Mouse (Mus musculus) limb, embryonic 14.5 days (tissue): ENCODE results near the gene Isoc2a. TPM values are rescaled to one million over a fixed set of nuclear protein-coding genes. Genes with fewer than 3 reads are reported as not detected.
"Not testable (repeated sequence)": the region's sequence is repeated elsewhere in the genome, so short reads cannot be mapped to it uniquely, and the experiment has no call there.

Source experiments
- ATAC-seq: fragments of 200-750 bp; cut with Nextera tagmentation; 2 replicates; pipeline ENCODE4 v1.8.0; 2017; ENCODE audit warnings: low read depth, moderate number of reproducible peaks, moderate TSS enrichment; ENCODE audit not compliant: low FRiP score
- DNase-seq: peaks from one replicate; pipeline ENCODE4 v3.0.0-alpha.2; 2015; ENCODE audit warnings: low spot score
- H3K27ac ChIP-seq: fragments of 300-500 bp; sonication (generic); replicated peaks from 2 replicates; pipeline ENCODE4 v1.5.1; 2014; ENCODE audit warnings: low read depth, mild to moderate bottlenecking, low read length, moderate library complexity, mixed read lengths
- H3K27me3 ChIP-seq: fragments of 300-500 bp; sonication (generic); 2 replicates; pipeline ENCODE4 v1.6.1; 2014; ENCODE audit warnings: low read length, mixed read lengths; ENCODE audit not compliant: control insufficient read depth, insufficient read depth
- H3K36me3 ChIP-seq: fragments of 300-500 bp; sonication (generic); 2 replicates; pipeline ENCODE4 v1.6.1; 2014; ENCODE audit warnings: mild to moderate bottlenecking, low read length, moderate library complexity, mixed read lengths; ENCODE audit not compliant: control insufficient read depth, insufficient read depth
- H3K4me1 ChIP-seq: fragments of 300-500 bp; sonication (generic); 2 replicates; pipeline ENCODE4 v1.6.1; 2014; ENCODE audit warnings: antibody characterized with exemption, low read length, mixed read lengths; ENCODE audit not compliant: control insufficient read depth, insufficient read depth
- H3K4me2 ChIP-seq: fragments of 300-500 bp; sonication (generic); replicated peaks from 2 replicates; pipeline ENCODE4 v1.6.1; 2014; ENCODE audit warnings: low read depth, mild to moderate bottlenecking, low read length, moderate library complexity; ENCODE audit not compliant: severe bottlenecking
- H3K4me3 ChIP-seq: fragments of 300-500 bp; sonication (generic); replicated peaks from 2 replicates; pipeline ENCODE4 v1.5.1; 2014; ENCODE audit warnings: low read length
- H3K9ac ChIP-seq: fragments of 300-500 bp; sonication (generic); 2 replicates; pipeline ENCODE4 v1.6.1; 2014; ENCODE audit warnings: mild to moderate bottlenecking, low read depth, low read length, moderate library complexity; ENCODE audit not compliant: severe bottlenecking
- H3K9me3 ChIP-seq: fragments of 300-500 bp; sonication (generic); 2 replicates; pipeline ENCODE4 v1.6.1; 2016; ENCODE audit warnings: low read length; ENCODE audit not compliant: control insufficient read depth
- POLR2A ChIP-seq: fragments of 200-500 bp; IDR thresholded peaks from 2 replicates; pipeline ENCODE4 v1.8.0; 2012; ENCODE audit warnings: inconsistent platforms, mild to moderate bottlenecking, moderate library complexity, borderline replicate concordance; ENCODE audit not compliant: insufficient read depth, insufficient read length; ENCODE audit errors: extremely low read depth
- WGBS: fragments of 180-500 bp; shearing (Covaris S2); extraction: QIAGEN DNeasy Blood & Tissue Kit; methylation state at CpG from one replicate; pipeline ENCODE4 v1.1.7; 2014; 5-methylcytosine and 5-hydroxymethylcytosine counted together
- polyA plus RNA-seq, 2 experiments: library from polyadenylated mRNA; depleted of rRNA in 1 of 2; stranded (reverse) in 1 of 2; unstranded in 1 of 2; fragments of >200 nt; fragmentation: Nextera tagmentation in 1 of 2; extraction: Ambion mirVana in 1 of 2; gene quantifications; 2 replicates each; pipeline versions ENCODE4 v1.2.1 to v1.2.3; 2012 to 2014

Gene Isoc2a
- polyA plus RNA-seq, 2 experiments, result 1.1 to 13.6 TPM

GRCm38 (mm10) chr7:4857321-4857720 lies 19.6 kb upstream of the Isoc2a start:
- Histone ChIP-seq H3K4me3 (no peak overlapping the region), H3K27me3 (no peaks in the 10 kb centered on the region), H3K27ac (no peak overlapping the region), H3K4me1 (no peaks in the 10 kb centered on the region), H3K9me3 (no peaks in the 10 kb centered on the region), H3K9ac (no peak overlapping the region), H3K4me2 (no peak overlapping the region), H3K36me3 (no peaks in the 10 kb centered on the region)
- TF ChIP-seq POLR2A, result no peak
- no peak for DNase-seq
- WGBS, result 64% methylated on average over 7 of the region's 7 CpGs
- ATAC-seq, result no peak

GRCm38 (mm10) chr7:4859418-4859978 lies 17.5 kb upstream of the Isoc2a start:
- H3K36me3 ChIP-seq, result no peaks in the 10 kb centered on the region
- no peak overlapping the region for H3K4me3 ChIP-seq
- H3K27ac ChIP-seq, result no peak overlapping the region
- no peak overlapping the region for H3K9ac ChIP-seq
- no peaks in the 10 kb centered on the region for H3K27me3 ChIP-seq
- no peak for TF ChIP-seq POLR2A
- WGBS, result 60% methylated on average over 12 of the region's 12 CpGs
- peak; percentile 54 for DNase-seq
- no peaks in the 10 kb centered on the region for H3K4me1 ChIP-seq
- ATAC-seq, result no peak
- no peak overlapping the region for H3K4me2 ChIP-seq
- H3K9me3 ChIP-seq, result no peaks in the 10 kb centered on the region

GRCm38 (mm10) chr7:4860926-4861325 lies 16.0 kb upstream of the Isoc2a start:
- not testable (repeated sequence) for H3K9me3 ChIP-seq, H3K27ac ChIP-seq, ATAC-seq, H3K36me3 ChIP-seq, DNase-seq, H3K4me1 ChIP-seq, H3K4me2 ChIP-seq, H3K27me3 ChIP-seq, H3K9ac ChIP-seq, H3K4me3 ChIP-seq
- WGBS, result 72% methylated on average over 3 of the region's 3 CpGs

DNA sequence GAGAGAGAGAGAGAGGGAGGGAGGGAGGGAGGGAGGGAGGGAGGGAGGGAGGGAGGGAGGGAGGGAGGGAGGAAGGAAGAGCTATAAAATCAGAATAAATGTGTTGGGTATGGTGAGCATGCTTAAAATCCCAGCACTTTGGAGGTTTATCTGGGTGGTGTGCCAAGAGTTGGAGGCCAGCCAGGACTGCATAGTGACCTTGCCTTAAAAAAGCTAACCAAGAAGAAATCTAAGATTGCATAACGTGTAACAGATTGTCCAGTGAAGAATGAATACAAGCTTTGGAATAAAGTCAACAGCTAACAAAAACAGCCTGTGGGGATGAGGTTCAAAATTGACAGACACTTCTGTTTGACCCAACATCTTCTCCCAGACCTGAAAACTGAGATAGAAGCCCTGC lies 13.9 kb upstream of the Isoc2a start:
- no peaks in the 10 kb centered on the region for H3K9me3 ChIP-seq
- H3K4me3 ChIP-seq, result no peak overlapping the region
- H3K27ac ChIP-seq, result no peak overlapping the region
- no peak overlapping the region for H3K4me2 ChIP-seq
- H3K27me3 ChIP-seq, result no peaks in the 10 kb centered on the region
- H3K36me3 ChIP-seq, result no peaks in the 10 kb centered on the region
- DNase-seq (peak; percentile 67), ATAC-seq (no peak)
- TF ChIP-seq POLR2A, result no peak
- no peaks in the 10 kb centered on the region for H3K4me1 ChIP-seq
- H3K9ac ChIP-seq, result no peak overlapping the region
- WGBS, result 20% methylated on average over 1 of the region's 1 CpGs

DNA sequence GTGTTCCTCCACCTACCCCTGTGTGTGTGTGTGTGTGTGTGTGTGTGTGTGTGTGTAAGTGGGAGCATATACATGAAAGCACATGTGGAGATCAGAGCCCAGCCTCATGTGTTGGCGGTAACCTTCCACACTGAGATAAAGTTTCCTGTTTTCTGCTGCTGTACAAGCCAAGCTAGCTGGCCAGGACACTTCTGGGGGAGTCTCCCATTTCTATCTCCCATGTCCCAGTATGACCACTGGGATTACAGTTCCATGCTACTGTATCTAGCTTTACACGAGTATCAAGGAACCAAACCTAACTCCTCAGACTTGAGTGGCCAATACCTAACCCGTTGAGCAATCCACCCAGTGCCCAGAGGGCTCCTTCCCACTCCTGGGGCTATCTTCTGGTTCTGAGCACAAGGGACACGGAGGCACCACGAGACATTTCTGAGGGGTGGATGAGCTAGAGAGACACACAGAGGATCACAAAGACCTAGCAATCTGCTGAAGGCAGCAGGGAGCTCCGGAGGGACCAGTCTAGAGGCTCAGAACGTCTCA lies 13.3 kb upstream of the Isoc2a start:
- Histone ChIP-seq H3K9me3 (no peaks in the 10 kb centered on the region), H3K9ac (no peak overlapping the region), H3K27ac (no peak overlapping the region), H3K4me2 (no peak overlapping the region), H3K4me3 (no peak overlapping the region), H3K27me3 (no peaks in the 10 kb centered on the region), H3K4me1 (no peaks in the 10 kb centered on the region), H3K36me3 (no peaks in the 10 kb centered on the region)
- no peak for TF ChIP-seq POLR2A
- ATAC-seq (no peak), DNase-seq (no peak)
- WGBS, result 74% methylated on average over 7 of the region's 7 CpGs
